Mouse (Mus musculus) limb, embryonic 15.5 days (tissue): ENCODE measurements at regions not wholly inside any gene's neighbourhood (a gene's known extent, or its start where the extent isn't known, plus 50 kb on each side); places are given as distances from the start of the nearest gene placed in this dataset.

Experiments
- ATAC-seq: fragments of 200-750 bp; cut with Nextera tagmentation; 2 replicates; pipeline ENCODE4 v1.8.0; 2017; ENCODE audit warnings: low read depth, moderate TSS enrichment; ENCODE audit not compliant: insufficient number of reproducible peaks, low FRiP score, low TSS enrichment
- H3K27ac ChIP-seq: fragments of 300-500 bp; sonication (generic); 2 replicates; pipeline ENCODE4 v1.5.1; 2015; ENCODE audit warnings: moderate library complexity, mild to moderate bottlenecking, inconsistent platforms
- H3K27me3 ChIP-seq: fragments of 300-500 bp; sonication (generic); 2 replicates; pipeline ENCODE4 v1.6.1; 2015; ENCODE audit warnings: inconsistent platforms
- H3K36me3 ChIP-seq: fragments of 300-500 bp; sonication (generic); 2 replicates; pipeline ENCODE4 v1.6.1; 2015; ENCODE audit warnings: inconsistent platforms
- H3K4me1 ChIP-seq: fragments of 300-500 bp; sonication (generic); 2 replicates; pipeline ENCODE4 v1.6.1; 2015; ENCODE audit warnings: inconsistent platforms
- H3K4me2 ChIP-seq: fragments of 300-500 bp; sonication (generic); 2 replicates; pipeline ENCODE4 v1.6.1; 2015; ENCODE audit warnings: mild to moderate bottlenecking, inconsistent platforms
- H3K4me3 ChIP-seq: fragments of 300-500 bp; sonication (generic); 2 replicates; pipeline ENCODE4 v1.5.1; 2015; ENCODE audit warnings: mild to moderate bottlenecking, inconsistent platforms
- H3K9ac ChIP-seq: fragments of 300-500 bp; sonication (generic); 2 replicates; pipeline ENCODE4 v1.6.1; 2015; ENCODE audit warnings: inconsistent platforms
- H3K9me3 ChIP-seq: fragments of 300-500 bp; sonication (generic); 2 replicates; pipeline ENCODE4 v1.6.1; 2016; ENCODE audit warnings: inconsistent platforms
- WGBS: fragments of 180-500 bp; shearing (Covaris S2); methylation state at CpG from one replicate; pipeline ENCODE4 v1.1.7; 2015; 5-methylcytosine and 5-hydroxymethylcytosine counted together

- WGBS: 22% methylated on average over 12 of the region's 12 CpGs
- 0 out of 2 replicates have a peak overlapping the region, but pooled peaks have one; percentile 11 for H3K27ac ChIP-seq
- H3K9me3 ChIP-seq: no peaks in the 10 kb centered on the region
- peaks cover 2% of the 10 kb centered on the region; the same call in 1 of the 2 replicates for H3K27me3 ChIP-seq
- 0 out of 2 replicates have a peak overlapping the region, but pooled peaks have one; percentile 10 for H3K4me2 ChIP-seq
- no peaks in the 10 kb centered on the region for H3K36me3 ChIP-seq
- H3K9ac ChIP-seq: no peak overlapping the region
- H3K4me3 ChIP-seq: no peak overlapping the region
- peak; percentile 44; the same call in 1 of the 2 replicates for ATAC-seq
- H3K4me1 ChIP-seq: peaks cover 5% of the 10 kb centered on the region; the same call in 1 of the 2 replicates
Observed at GRCm38 (mm10) chr2:115090430-115091175, 435.8 kb upstream of the Dph6 start.

DNA sequence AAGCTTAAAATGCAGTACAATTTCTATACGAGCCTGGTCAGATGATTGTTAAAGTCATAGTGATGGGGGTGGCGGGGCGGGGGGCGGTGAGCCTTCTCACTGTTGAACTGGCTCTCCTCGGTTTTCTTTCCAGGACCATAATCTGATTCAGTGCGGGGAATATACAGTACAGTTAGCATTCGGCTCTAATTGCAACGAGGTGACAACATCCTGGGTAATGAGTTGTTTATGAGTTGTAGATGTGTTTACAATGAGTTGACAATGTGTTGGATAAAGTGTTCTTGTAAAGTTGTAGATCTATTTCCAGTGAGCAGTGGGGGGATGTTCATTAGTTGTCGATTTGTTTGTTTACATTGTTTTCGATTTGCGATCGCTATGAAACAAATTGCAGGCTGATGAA is 440.6 kb upstream of the Dph6 start:
- Histone ChIP-seq H3K4me2 (no peak overlapping the region), H3K4me3 (no peak overlapping the region), H3K27me3 (peaks cover 6% of the 10 kb centered on the region), H3K36me3 (no peaks in the 10 kb centered on the region), H3K9ac (no peak overlapping the region), H3K27ac (no peak overlapping the region), H3K4me1 (peaks cover 5% of the 10 kb centered on the region; the same call in 1 of the 2 replicates), H3K9me3 (no peaks in the 10 kb centered on the region)
- no peak for ATAC-seq
- WGBS: 40% methylated on average over 12 of the region's 12 CpGs

DNA sequence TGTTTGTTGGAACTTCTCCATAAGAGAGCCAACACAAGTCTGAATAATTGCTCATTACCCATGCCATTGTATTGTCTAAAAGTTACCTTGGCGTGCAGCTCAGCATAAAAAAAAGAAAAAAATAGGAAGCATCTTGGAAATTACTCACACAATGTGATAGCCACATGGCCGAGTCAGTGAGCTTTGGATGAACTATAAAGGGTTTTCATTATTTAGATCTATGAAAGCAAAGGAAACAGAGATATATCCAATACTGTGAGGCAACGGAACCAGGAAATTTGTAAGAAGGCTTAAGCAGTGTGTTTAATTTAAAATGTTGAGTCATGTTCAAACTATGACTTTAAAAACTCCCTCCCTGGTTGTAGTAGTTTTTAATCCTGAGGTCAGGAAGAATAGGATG is 446.7 kb upstream of the Dph6 start:
- Histone ChIP-seq H3K27ac (no peak overlapping the region), H3K9ac (no peak overlapping the region), H3K36me3 (no peaks in the 10 kb centered on the region), H3K4me3 (no peak overlapping the region), H3K4me2 (no peak overlapping the region), H3K4me1 (no peaks in the 10 kb centered on the region), H3K9me3 (no peaks in the 10 kb centered on the region), H3K27me3 (peaks cover 3% of the 10 kb centered on the region)
- ATAC-seq: no peak
- 60% methylated on average over 3 of the region's 3 CpGs for WGBS

GRCm38 (mm10) chr2:115119429-115120205 is 461.9 kb upstream of the BC052040 start:
- 78% methylated on average over 9 of the region's 9 CpGs for WGBS
- Histone ChIP-seq H3K27me3 (no peaks in the 10 kb centered on the region), H3K27ac (no peak overlapping the region), H3K4me2 (no peak overlapping the region), H3K9ac (no peak overlapping the region), H3K4me3 (no peak overlapping the region), H3K9me3 (no peaks in the 10 kb centered on the region), H3K36me3 (no peaks in the 10 kb centered on the region), H3K4me1 (no peaks in the 10 kb centered on the region)
- no peak for ATAC-seq

DNA sequence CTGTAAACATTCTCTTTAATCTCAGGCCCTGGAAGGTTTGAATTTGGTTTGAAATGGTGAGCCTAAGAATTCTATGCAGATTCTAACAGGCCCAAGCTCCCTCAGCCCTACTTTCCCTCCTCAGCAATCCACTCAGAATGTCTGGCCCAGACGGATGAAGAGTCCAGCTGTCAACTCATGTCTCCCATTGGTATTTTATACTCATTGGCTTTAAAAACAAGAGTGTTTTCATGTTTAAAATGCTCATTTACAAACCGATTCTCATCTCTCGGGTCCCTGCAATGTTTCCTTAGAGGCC is 461.4 kb upstream of the BC052040 start:
- no peak overlapping the region for H3K4me3 ChIP-seq
- no peaks in the 10 kb centered on the region for H3K4me1 ChIP-seq
- no peaks in the 10 kb centered on the region for H3K36me3 ChIP-seq
- H3K4me2 ChIP-seq: no peak overlapping the region
- H3K27me3 ChIP-seq: no peaks in the 10 kb centered on the region
- no peak overlapping the region for H3K9ac ChIP-seq
- no peak for ATAC-seq
- no peaks in the 10 kb centered on the region for H3K9me3 ChIP-seq
- no peak overlapping the region for H3K27ac ChIP-seq
- WGBS: 61% methylated on average over 3 of the region's 3 CpGs

DNA sequence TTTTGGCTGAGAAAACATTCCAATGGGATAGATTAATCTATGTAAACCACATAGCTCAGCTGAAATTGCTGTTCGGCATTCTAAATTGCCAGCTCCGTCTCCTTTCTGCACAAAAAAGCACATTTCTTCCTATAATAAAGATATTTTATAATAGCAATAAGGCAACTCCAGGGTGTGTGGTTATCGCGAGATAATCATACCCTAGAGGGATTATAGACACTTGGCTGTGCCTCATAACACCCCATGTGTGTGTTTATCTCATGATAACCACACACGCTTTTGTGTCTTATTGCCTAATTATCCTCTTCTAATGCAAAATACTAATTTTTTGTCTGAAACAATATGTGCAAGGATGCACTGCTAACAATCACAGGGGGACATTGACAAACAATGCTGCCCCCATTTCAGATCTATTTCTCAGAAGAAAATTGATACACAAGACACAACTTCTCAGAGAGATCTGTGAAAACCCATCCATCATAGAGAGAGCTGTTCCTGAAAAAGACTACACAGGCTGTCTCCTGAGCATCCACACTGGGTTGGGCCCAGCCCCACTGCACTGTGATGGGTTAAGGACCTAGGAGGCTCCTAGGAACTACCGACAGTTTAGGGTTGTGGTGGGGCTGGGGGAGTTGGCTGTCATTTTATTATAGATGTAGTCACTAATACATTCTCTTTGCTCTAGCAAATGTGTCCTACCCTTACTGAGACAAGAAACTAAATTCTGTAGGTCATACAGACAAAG is 454.7 kb upstream of the BC052040 start:
- WGBS: 63% methylated on average over 6 of the region's 6 CpGs
- H3K9me3 ChIP-seq: no peaks in the 10 kb centered on the region
- no peak overlapping the region for H3K4me3 ChIP-seq
- no peak overlapping the region for H3K9ac ChIP-seq
- H3K27me3 ChIP-seq: 0 out of 2 replicates have a peak, but pooled peaks cover 4% of the 10 kb centered on the region
- no peaks in the 10 kb centered on the region for H3K4me1 ChIP-seq
- no peaks in the 10 kb centered on the region for H3K36me3 ChIP-seq
- H3K4me2 ChIP-seq: no peak overlapping the region
- ATAC-seq: no peak
- no peak overlapping the region for H3K27ac ChIP-seq

- H3K9ac ChIP-seq: no peak overlapping the region
- H3K4me2 ChIP-seq: no peak overlapping the region
- H3K4me3 ChIP-seq: no peak overlapping the region
- H3K27me3 ChIP-seq: 0 out of 2 replicates have a peak, but pooled peaks cover 4% of the 10 kb centered on the region
- H3K36me3 ChIP-seq: no peaks in the 10 kb centered on the region
- WGBS: 51% methylated on average over 2 of the region's 2 CpGs
- H3K27ac ChIP-seq: no peak overlapping the region
- no peaks in the 10 kb centered on the region for H3K4me1 ChIP-seq
- no peaks in the 10 kb centered on the region for H3K9me3 ChIP-seq
- ATAC-seq: no peak
Observed at GRCm38 (mm10) chr2:115131746-115132145, 449.8 kb upstream of the BC052040 start.

DNA sequence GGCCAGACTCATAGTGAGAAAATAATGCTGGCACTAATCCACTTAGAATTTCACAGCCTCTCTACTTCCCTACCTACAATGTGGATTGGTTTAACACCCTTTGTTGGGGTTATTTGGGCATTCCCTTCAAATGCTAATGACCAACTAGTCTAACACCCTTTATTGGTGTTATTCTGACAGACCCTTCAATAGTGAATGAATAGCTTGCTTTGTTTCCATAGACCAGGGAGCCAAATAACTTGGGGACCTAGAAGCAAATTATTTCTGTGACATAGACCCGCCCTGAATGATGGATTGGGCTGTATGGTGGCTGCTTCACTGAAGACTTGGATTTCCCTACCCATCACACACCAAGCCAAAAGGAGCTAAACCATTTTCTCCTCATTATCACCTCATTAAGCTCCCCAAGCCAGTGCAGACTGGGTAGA is 449.3 kb upstream of the BC052040 start:
- no peak overlapping the region for H3K9ac ChIP-seq
- no peaks in the 10 kb centered on the region for H3K4me1 ChIP-seq
- 24% methylated on average over 1 of the region's 1 CpGs for WGBS
- 0 out of 2 replicates have a peak, but pooled peaks cover under 1% of the 10 kb centered on the region for H3K27me3 ChIP-seq
- no peaks in the 10 kb centered on the region for H3K36me3 ChIP-seq
- no peaks in the 10 kb centered on the region for H3K9me3 ChIP-seq
- no peak overlapping the region for H3K27ac ChIP-seq
- H3K4me2 ChIP-seq: no peak overlapping the region
- no peak for ATAC-seq
- H3K4me3 ChIP-seq: no peak overlapping the region

DNA sequence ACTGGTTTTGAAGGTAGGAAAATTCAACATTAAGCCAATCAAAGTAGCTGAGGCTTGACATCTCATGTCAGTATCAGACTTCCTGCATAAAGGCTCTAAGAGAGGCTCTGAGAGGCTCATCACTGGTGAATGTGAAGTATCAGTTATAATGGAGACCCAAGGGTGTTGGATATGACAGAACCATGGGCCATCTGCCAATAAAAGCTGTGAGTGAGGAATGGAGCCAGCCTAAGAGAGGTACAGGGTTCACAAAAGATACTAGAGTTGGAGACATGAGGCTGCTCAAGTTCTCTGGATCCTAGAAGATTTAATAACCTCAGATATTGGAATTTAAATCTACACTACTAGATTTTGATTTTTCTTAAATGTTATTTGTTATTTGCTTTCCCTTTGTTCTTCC is 440.1 kb upstream of the BC052040 start:
- Histone ChIP-seq H3K4me2 (no peak overlapping the region), H3K4me3 (no peak overlapping the region), H3K36me3 (no peaks in the 10 kb centered on the region), H3K4me1 (no peaks in the 10 kb centered on the region), H3K9me3 (no peaks in the 10 kb centered on the region), H3K27me3 (peaks cover 3% of the 10 kb centered on the region; the same call in 1 of the 2 replicates), H3K27ac (no peak overlapping the region), H3K9ac (no peak overlapping the region)
- ATAC-seq: no peak

GRCm38 (mm10) chr2:115172111-115172510 is 409.4 kb upstream of the BC052040 start:
- Histone ChIP-seq H3K4me1 (no peaks in the 10 kb centered on the region), H3K27ac (no peak overlapping the region), H3K4me3 (no peak overlapping the region), H3K27me3 (no peaks in the 10 kb centered on the region), H3K9ac (no peak overlapping the region), H3K4me2 (no peak overlapping the region), H3K36me3 (no peaks in the 10 kb centered on the region), H3K9me3 (no peaks in the 10 kb centered on the region)
- WGBS: 58% methylated on average over 5 of the region's 5 CpGs
- no peak for ATAC-seq

DNA sequence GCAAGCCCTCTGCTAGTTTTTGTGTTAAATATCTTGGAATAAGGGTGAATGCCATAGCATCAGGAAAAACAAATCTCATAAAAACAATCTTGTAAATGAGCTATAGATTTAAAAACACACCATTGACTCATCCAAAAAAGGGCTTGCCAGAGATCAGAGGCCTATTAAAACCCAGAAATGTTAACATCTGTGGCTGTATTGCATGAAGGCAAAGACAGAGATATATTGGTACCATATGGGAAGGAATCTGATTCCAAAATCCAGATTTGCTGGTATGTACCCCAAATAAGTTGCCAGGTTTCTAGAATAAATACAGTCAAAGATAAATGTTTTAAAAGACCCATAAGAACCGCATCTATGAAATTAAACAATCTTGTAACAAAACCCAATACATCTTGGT is 404.4 kb upstream of the BC052040 start:
- no peak overlapping the region for H3K4me2 ChIP-seq
- no peaks in the 10 kb centered on the region for H3K4me1 ChIP-seq
- 68% methylated on average over 1 of the region's 1 CpGs for WGBS
- no peak overlapping the region for H3K27ac ChIP-seq
- no peak overlapping the region for H3K9ac ChIP-seq
- ATAC-seq: no peak
- no peaks in the 10 kb centered on the region for H3K27me3 ChIP-seq
- H3K36me3 ChIP-seq: no peaks in the 10 kb centered on the region
- H3K4me3 ChIP-seq: no peak overlapping the region
- no peaks in the 10 kb centered on the region for H3K9me3 ChIP-seq

GRCm38 (mm10) chr2:115177896-115178295 is 403.6 kb upstream of the BC052040 start:
- WGBS: 67% methylated on average over 1 of the region's 1 CpGs
- ATAC-seq: no peak
- H3K36me3 ChIP-seq: no peaks in the 10 kb centered on the region
- no peaks in the 10 kb centered on the region for H3K27me3 ChIP-seq
- H3K9ac ChIP-seq: no peak overlapping the region
- no peak overlapping the region for H3K4me3 ChIP-seq
- H3K27ac ChIP-seq: no peak overlapping the region
- no peak overlapping the region for H3K4me2 ChIP-seq
- no peaks in the 10 kb centered on the region for H3K9me3 ChIP-seq
- H3K4me1 ChIP-seq: no peaks in the 10 kb centered on the region
